Mouse (Mus musculus) hindbrain, postnatal 0 days (tissue): ENCODE data around the gene Gm10300. TPM values are rescaled to one million over a fixed set of nuclear protein-coding genes. Genes with fewer than 3 reads are reported as not detected.

Source experiments
- ATAC-seq: fragments of 200-750 bp; cut with Nextera tagmentation; 2 replicates; pipeline ENCODE4 v1.8.0; 2017; ENCODE audit warnings: mild to moderate bottlenecking, moderate TSS enrichment, moderate library complexity
- DNase-seq: peaks from one replicate; pipeline ENCODE4 v3.0.0-alpha.2; 2015; ENCODE audit warnings: low spot score
- H3K27ac ChIP-seq: fragments of 300-500 bp; sonication (generic); 2 replicates; pipeline ENCODE4 v1.5.1; 2014; ENCODE audit warnings: mild to moderate bottlenecking
- H3K27me3 ChIP-seq: fragments of 300-500 bp; sonication (generic); 2 replicates; pipeline ENCODE4 v1.6.1; 2014; ENCODE audit warnings: low read length, mixed read lengths; ENCODE audit not compliant: insufficient read depth
- H3K36me3 ChIP-seq: fragments of 300-500 bp; sonication (generic); 2 replicates; pipeline ENCODE4 v1.6.1; 2014; ENCODE audit warnings: low read length, mixed read lengths; ENCODE audit not compliant: insufficient read depth
- H3K4me1 ChIP-seq: fragments of 300-500 bp; sonication (generic); 2 replicates; pipeline ENCODE4 v1.6.1; 2014; ENCODE audit warnings: antibody characterized with exemption, low read length, mixed read lengths; ENCODE audit not compliant: insufficient read depth
- H3K4me2 ChIP-seq: fragments of 300-500 bp; sonication (generic); 2 replicates; pipeline ENCODE4 v1.6.1; 2014; ENCODE audit warnings: low read depth, mild to moderate bottlenecking, low read length, moderate library complexity, mixed read lengths
- H3K4me3 ChIP-seq: fragments of 300-500 bp; sonication (generic); 2 replicates; pipeline ENCODE4 v1.5.1; 2014; ENCODE audit warnings: low read length
- H3K9ac ChIP-seq: fragments of 300-500 bp; sonication (generic); replicated peaks from 2 replicates; pipeline ENCODE4 v1.6.1; 2014; ENCODE audit warnings: mild to moderate bottlenecking, low read length, moderate library complexity, mixed read lengths
- H3K9me3 ChIP-seq: fragments of 300-500 bp; sonication (generic); 2 replicates; pipeline ENCODE4 v1.6.1; 2016; ENCODE audit warnings: low read length, mixed read lengths
- CTCF ChIP-seq: IDR thresholded peaks from 2 replicates; pipeline ENCODE4 v1.5.1; 2016; ENCODE audit warnings: antibody characterized with exemption, control low read depth, low read depth
- WGBS: fragments of 180-500 bp; shearing (Covaris S2); extraction: QIAGEN DNeasy Blood & Tissue Kit; methylation state at CpG from one replicate; pipeline ENCODE4 v1.1.7; 2014; 5-methylcytosine and 5-hydroxymethylcytosine counted together
- polyA plus RNA-seq: library from polyadenylated mRNA; unstranded; fragments of >200 nt; fragmentation: Nextera tagmentation; extraction: Ambion mirVana; gene quantifications from 2 replicates; pipeline ENCODE4 v1.2.1, GENCODE M21; 2015
- total RNA-seq: library from RNA; depleted of rRNA; stranded (reverse); fragments of >200 nt; gene quantifications from 2 replicates; pipeline ENCODE4 v1.2.3, GENCODE M21; 2014; rRNA removed

The Gm10300 gene
- total and polyA plus RNA-seq, 2 experiments from 2014 or later: not detected

- 59% methylated on average over 9 of the region's 9 CpGs for WGBS
Measured at GRCm38 (mm10) chr4:132119566-132119965, 45.1 kb downstream of the Gm10300 start.

GRCm38 (mm10) chr4:132121674-132122073 is 47.2 kb downstream of the Gm10300 start:
- Histone ChIP-seq H3K27ac (no peak overlapping the region), H3K9ac (no peak overlapping the region), H3K9me3 (no peaks in the 10 kb centered on the region), H3K4me3 (no peak overlapping the region), H3K4me1 (no peaks in the 10 kb centered on the region), H3K4me2 (no peak overlapping the region), H3K36me3 (no peaks in the 10 kb centered on the region), H3K27me3 (no peaks in the 10 kb centered on the region)
- DNase-seq (no peak), ATAC-seq (no peak)
- TF ChIP-seq CTCF: no peak
- WGBS: 86% methylated on average over 5 of the region's 5 CpGs

More at GRCm38 (mm10) chr4:132119566-132119965, 45.1 kb downstream of the Gm10300 start:
- H3K4me2 ChIP-seq: no peak overlapping the region
- H3K4me1 ChIP-seq: no peaks in the 10 kb centered on the region
- no peaks in the 10 kb centered on the region for H3K9me3 ChIP-seq
- H3K9ac ChIP-seq: no peak overlapping the region
- no peaks in the 10 kb centered on the region for H3K27me3 ChIP-seq
- ATAC-seq (no peak), DNase-seq (no peak)
- H3K27ac ChIP-seq: no peak overlapping the region
- no peak for TF ChIP-seq CTCF
- H3K36me3 ChIP-seq: no peaks in the 10 kb centered on the region
- no peak overlapping the region for H3K4me3 ChIP-seq

GRCm38 (mm10) chr4:132123166-132123565 is 48.7 kb downstream of the Gm10300 start:
- Histone ChIP-seq H3K4me3 (no peak overlapping the region), H3K27me3 (no peaks in the 10 kb centered on the region), H3K4me1 (no peaks in the 10 kb centered on the region), H3K36me3 (no peaks in the 10 kb centered on the region), H3K9me3 (no peaks in the 10 kb centered on the region), H3K4me2 (no peak overlapping the region), H3K27ac (no peak overlapping the region), H3K9ac (no peak overlapping the region)
- 70% methylated on average over 1 of the region's 1 CpGs for WGBS
- TF ChIP-seq CTCF: no peak
- DNase-seq (no peak), ATAC-seq (no peak)

Other genes starting within 250 kb of the Gm10300 start
- gene Ptpru, start 236.4 kb upstream of the Gm10300 start, total RNA-seq: 31.2 and 35.9 TPM in 2 replicates
- gene Ptpru, start 236.4 kb upstream of the Gm10300 start, polyA plus RNA-seq: 17.3 and 20.0 TPM in 2 replicates
- gene Mecr, start 231.2 kb upstream of the Gm10300 start, total RNA-seq: 21.5 and 30.8 TPM in 2 replicates
- gene Mecr, start 231.2 kb upstream of the Gm10300 start, polyA plus RNA-seq: 33.8 TPM in 2 replicates
- 25.9 and 28.3 TPM in 2 replicates for gene Srsf4, start 201.1 kb upstream of the Gm10300 start, total RNA-seq
- 76.0 and 86.0 TPM in 2 replicates for gene Srsf4, start 201.1 kb upstream of the Gm10300 start, polyA plus RNA-seq
- gene Tmem200b, start 152.9 kb upstream of the Gm10300 start, total RNA-seq: 2.3 and 3.2 TPM in 2 replicates
- 0.48 and 0.64 TPM in 2 replicates for gene Tmem200b, start 152.9 kb upstream of the Gm10300 start, polyA plus RNA-seq
- gene Epb41, start 624 bp downstream of the Gm10300 start, total RNA-seq: 69.7 and 70.1 TPM in 2 replicates
- gene Epb41, start 624 bp downstream of the Gm10300 start, polyA plus RNA-seq: 33.3 and 33.7 TPM in 2 replicates
- gene Oprd1, start 69.8 kb downstream of the Gm10300 start, total RNA-seq: 3.5 and 6.3 TPM in 2 replicates
- gene Oprd1, start 69.8 kb downstream of the Gm10300 start, polyA plus RNA-seq: 0.66 and 0.86 TPM in 2 replicates
- 56.4 and 57.1 TPM in 2 replicates for gene Ythdf2, start 137.6 kb downstream of the Gm10300 start, total RNA-seq
- gene Ythdf2, start 137.6 kb downstream of the Gm10300 start, polyA plus RNA-seq: 86.4 and 87.7 TPM in 2 replicates
- 19.1 and 20.1 TPM in 2 replicates for gene Gmeb1, start 186.9 kb downstream of the Gm10300 start, total RNA-seq
- 29.9 and 30.2 TPM in 2 replicates for gene Gmeb1, start 186.9 kb downstream of the Gm10300 start, polyA plus RNA-seq
- gene Taf12, start 199.7 kb downstream of the Gm10300 start, total RNA-seq: 7.3 and 7.6 TPM in 2 replicates
- 30.0 and 30.5 TPM in 2 replicates for gene Taf12, start 199.7 kb downstream of the Gm10300 start, polyA plus RNA-seq
- 4.9 and 5.4 TPM in 2 replicates for gene Rab42, start 228.7 kb downstream of the Gm10300 start, total RNA-seq
- 5.1 and 5.9 TPM in 2 replicates for gene Rab42, start 228.7 kb downstream of the Gm10300 start, polyA plus RNA-seq